Mouse (Mus musculus): ENCODE measurements around the gene Olfm4.

DNA sequence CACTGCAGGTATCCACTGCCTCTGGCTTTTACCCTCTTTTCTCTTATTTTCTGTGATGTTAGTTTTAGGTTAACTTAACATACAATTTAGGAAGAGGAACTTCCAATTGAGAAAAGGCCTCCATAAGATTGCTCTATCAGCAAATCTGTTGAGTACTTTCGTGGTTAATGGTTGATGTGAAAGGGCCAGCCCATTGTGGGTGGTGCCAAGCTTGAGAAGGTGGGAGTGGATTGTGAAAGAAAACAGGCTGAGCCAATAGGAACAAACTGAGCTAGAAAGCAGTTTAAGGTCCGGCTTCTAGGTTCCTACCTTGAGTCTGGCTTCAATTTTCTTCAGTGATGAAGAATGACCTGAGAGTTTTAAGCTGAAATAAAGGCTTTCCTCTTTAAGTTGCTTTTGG, 38.0 kb upstream of the Olfm4 start:
- TF ChIP-seq CTCF (IDR thresholded peaks at IDR 0.05; ENCODE audit: control insufficient read depth, insufficient read depth, insufficient replicate concordance, low read depth, low read length) (no peak), POLR2A (IDR thresholded peaks at IDR 0.05; ENCODE audit: control insufficient read depth, low read depth, low read length) (no peak)
